In genomic region chr19:10101341-10102053, GRCm38 (mm10) we compare ENCODE assay signal across 8 mouse cellular contexts. TPM values are rescaled to one million over a fixed set of nuclear protein-coding genes. Genes with fewer than 3 reads are reported as not detected.
DNase-seq lines count a peak whose midpoint lies in the region; ATAC-seq lines count a peak whose summit lies in the region.

Gene Fads2, minus strand, starts transcription at chr19:10101746.

- no peaks in the 10 kb centered on the region for H3K27me3 ChIP-seq in hindbrain, embryonic 13.5 days

- peak within 1 kb of the TSS; percentile 96 for H3K4me2 ChIP-seq in hindbrain, embryonic 13.5 days

- H3K4me1 ChIP-seq in hindbrain, embryonic 13.5 days (replicated peaks) = peaks cover 44% of the 10 kb centered on the region

- WGBS in hindbrain, embryonic 13.5 days = 1% methylated on average over 48 of the region's 57 CpGs

- peak within 1 kb of the TSS; percentile 93 for H3K9ac ChIP-seq in hindbrain, embryonic 13.5 days

- ATAC-seq in hindbrain, embryonic 13.5 days (ENCODE audit: low FRiP score) = peak; percentile 96

- DNase-seq in NIH3T3 (ENCODE audit: low read depth) = peak; percentile 98
- DNase-seq in cerebellum, postnatal 14 days = peak; percentile 88 to 90
- DNase-seq in frontal cortex, postnatal 25 days (ENCODE audit: low spot score in 2 of 2) = peak; percentile 72 to 77
- peak; percentile 91 for DNase-seq in layer of hippocampus, postnatal 36 days
- peak; percentile 80 for DNase-seq in lung, postnatal 25 days (ENCODE audit: low spot score)
- peak; percentile 90 for DNase-seq in right cerebral cortex, adult 18-20 months
- DNase-seq in urinary bladder, adult 2 months (ENCODE audit: low spot score) = peak; percentile 86

- H3K36me3 ChIP-seq in hindbrain, embryonic 13.5 days = peaks cover 6% of the 10 kb centered on the region

- peak within 1 kb of the TSS; percentile 98 for H3K27ac ChIP-seq in hindbrain, embryonic 13.5 days

- H3K4me3 ChIP-seq in hindbrain, embryonic 13.5 days = peak within 1 kb of the TSS; percentile 80

- no peaks in the 10 kb centered on the region for H3K9me3 ChIP-seq in hindbrain, embryonic 13.5 days

RNA-seq across cellular contexts. Expression of gene Fads2, which starts in this region (rescaled TPM):
- 149 and 152 TPM in 2 replicates for polyA plus RNA-seq in hindbrain, embryonic 13.5 days (2015; fragmentation: Nextera tagmentation; extraction: Ambion mirVana)
- total RNA-seq in layer of hippocampus, postnatal 36 days (2021) = 100 to 1,000 TPM; 151 to 155 TPM
- polyA plus RNA-seq in urinary bladder, adult 2 months (2012; rRNA removed) = 156 and 173 TPM in 2 replicates

Comparison
In these comparisons a context has a peak if more than half of its experiments do, and no peak if none do; other contexts are left out.
1. Peak in every context shown above with its lines: DNase-seq, ATAC-seq, H3K4me3 ChIP-seq and H3K27ac ChIP-seq.